Mouse (Mus musculus): Measurements from ENCODE around the gene Gns.

- no peak for TF ChIP-seq CTCF (IDR thresholded peaks at IDR 0.05; ENCODE audit: control insufficient read depth, insufficient read depth, low read length)
- TF ChIP-seq POLR2A (IDR thresholded peaks at IDR 0.05; ENCODE audit: borderline replicate concordance, control insufficient read depth, low read depth, low read length), result no peak
These were observed 74.4 kb downstream of the Gns start for GRCm38 (mm10) chr10:121439310-121439731.
